Mouse (Mus musculus) CH12.LX (cell line): Measurements from ENCODE around the gene Pgpep1l. TPM values are rescaled to one million over a fixed set of nuclear protein-coding genes. Genes with fewer than 3 reads are reported as not detected.

ENCODE experiments used
- DNase-seq: peaks from one replicate; pipeline ENCODE4 v3.0.0-alpha.2; 2013; ENCODE audit errors: extremely low read depth
- H3K27ac ChIP-seq: 2 replicates; pipeline ENCODE4 v1.5.1; 2012; ENCODE audit warnings: low read depth, mild to moderate bottlenecking, control low read depth, moderate library complexity; ENCODE audit not compliant: insufficient read depth
- H3K27me3 ChIP-seq: replicated peaks from 2 replicates; pipeline ENCODE3; 2012; ENCODE audit warnings: inconsistent platforms
- H3K36me3 ChIP-seq, 2 experiments: replicated peaks in 1 of 2; 2 replicates each; pipeline versions ENCODE3 to v1.6.1; 2012; ENCODE audit warnings: inconsistent platforms in 1 of 2, low read length in 1 of 2, mild to moderate bottlenecking in 1 of 2, mixed read lengths in 1 of 2, moderate library complexity in 1 of 2; ENCODE audit not compliant: control insufficient read depth in 1 of 2, insufficient read depth in 1 of 2
- H3K4me1 ChIP-seq, 2 experiments: 2 replicates each; pipeline ENCODE4 v1.6.1; 2012; ENCODE audit warnings: inconsistent platforms in 1 of 2, moderate library complexity in 1 of 2; ENCODE audit not compliant: insufficient read depth in 2 of 2, control insufficient read depth in 1 of 2
- H3K4me2 ChIP-seq: 2 replicates; pipeline ENCODE4 v1.6.1; 2012; ENCODE audit warnings: low read depth, mild to moderate bottlenecking, control low read depth; ENCODE audit not compliant: poor library complexity, insufficient read depth, severe bottlenecking
- H3K4me3 ChIP-seq, 3 experiments: fragments of 150-350 bp in 1 of 3; sonication (generic) in 1 of 3; replicated peaks in 1 of 3; 2 replicates each; pipeline versions ENCODE3 to v1.5.1; 2011 to 2012; ENCODE audit warnings: low read depth in 2 of 3, low read length in 2 of 3, mild to moderate bottlenecking in 2 of 3, moderate library complexity in 2 of 3, control low read depth in 1 of 3, improper control_type of control experiment in 1 of 3, inconsistent platforms in 1 of 3, mixed read lengths in 1 of 3; ENCODE audit not compliant: poor library complexity in 1 of 3
- H3K79me2 ChIP-seq: replicated peaks from 2 replicates; pipeline ENCODE4 v1.6.1; 2012; ENCODE audit warnings: mild to moderate bottlenecking, moderate library complexity; ENCODE audit not compliant: control insufficient read depth, poor library complexity, insufficient read depth, severe bottlenecking; ENCODE audit errors: extremely low read depth
- H3K9ac ChIP-seq: 2 replicates; pipeline ENCODE4 v1.6.1; 2012; ENCODE audit warnings: low read depth, mild to moderate bottlenecking, control low read depth, moderate library complexity; ENCODE audit not compliant: insufficient read depth
- H3K9me3 ChIP-seq: replicated peaks from 2 replicates; pipeline ENCODE3; 2012; ENCODE audit warnings: low read length, inconsistent platforms, mixed read lengths
- CHD2 ChIP-seq: IDR thresholded peaks from 2 replicates; pipeline ENCODE4 v1.6.1; 2011; ENCODE audit warnings: low read length, improper control_type of control experiment
- E2F4 ChIP-seq: IDR thresholded peaks from 2 replicates; pipeline ENCODE4 v1.6.1; 2011; ENCODE audit warnings: low read depth, low read length, improper control_type of control experiment; ENCODE audit not compliant: insufficient replicate concordance
- EP300 ChIP-seq: IDR thresholded peaks from 2 replicates; pipeline ENCODE4 v1.6.1; 2011; ENCODE audit warnings: low read length, improper control_type of control experiment
- ETS1 ChIP-seq: conservative IDR thresholded peaks from 2 replicates; pipeline ENCODE4 v1.6.1; 2012; ENCODE audit warnings: low read depth, mild to moderate bottlenecking, inconsistent platforms, low read length, improper control_type of control experiment, moderate library complexity
- IRF4 ChIP-seq: IDR thresholded peaks from 2 replicates; pipeline ENCODE4 v1.6.1; 2014; ENCODE audit warnings: low read depth, mild to moderate bottlenecking, inconsistent platforms, low read length, improper control_type of control experiment
- KAT2A ChIP-seq: IDR thresholded peaks from 2 replicates; pipeline ENCODE4 v1.6.1; 2012; ENCODE audit warnings: low read length, improper control_type of control experiment, inconsistent platforms; ENCODE audit not compliant: insufficient replicate concordance
- MAZ ChIP-seq: IDR thresholded peaks from 2 replicates; pipeline ENCODE4 v1.6.1; 2012; ENCODE audit warnings: low read depth, mild to moderate bottlenecking, inconsistent platforms, low read length, improper control_type of control experiment, moderate library complexity
- MEF2A ChIP-seq: IDR thresholded peaks from 2 replicates; pipeline ENCODE4 v1.6.1; 2014; ENCODE audit warnings: low read depth, mild to moderate bottlenecking, inconsistent platforms, low read length, improper control_type of control experiment, borderline replicate concordance
- MYC ChIP-seq: IDR thresholded peaks from 2 replicates; pipeline ENCODE4 v1.6.1; 2011; ENCODE audit warnings: low read depth, mild to moderate bottlenecking, improper control_type of control experiment, low read length
- NRF1 ChIP-seq: IDR thresholded peaks from 2 replicates; pipeline ENCODE4 v1.6.1; 2014; ENCODE audit warnings: low read depth, mild to moderate bottlenecking, inconsistent platforms, low read length, improper control_type of control experiment, moderate library complexity
- RAD21 ChIP-seq: IDR thresholded peaks from 2 replicates; pipeline ENCODE4 v1.6.1; 2011; ENCODE audit warnings: low read depth, mild to moderate bottlenecking, low read length, improper control_type of control experiment, moderate library complexity
- SIN3A ChIP-seq: IDR thresholded peaks from 2 replicates; pipeline ENCODE4 v1.6.1; 2012; ENCODE audit warnings: low read length, improper control_type of control experiment, inconsistent platforms
- UBTF ChIP-seq: IDR thresholded peaks from 2 replicates; pipeline ENCODE4 v1.6.1; 2012; ENCODE audit warnings: low read depth, mild to moderate bottlenecking, inconsistent platforms, low read length, improper control_type of control experiment, moderate library complexity
- USF2 ChIP-seq: conservative IDR thresholded peaks from 2 replicates; pipeline ENCODE4 v1.6.1; 2011; ENCODE audit warnings: low read depth, low read length, improper control_type of control experiment
- ZC3H11A ChIP-seq: IDR thresholded peaks from 2 replicates; pipeline ENCODE4 v1.6.1; 2012; ENCODE audit warnings: low read depth, mild to moderate bottlenecking, inconsistent platforms, low read length, improper control_type of control experiment
- dilution Hi-C: fragments of 300-500 bp; cut with MboI; formaldehyde crosslinking; loops from 2 replicates; pipeline ENCODE4 v1.14.3; 2020; ENCODE audit warnings: low sequenced_read_pairs; ENCODE audit not compliant: extremely low pct_unique_long_range_greater_than_20kb, extremely low pct_ligation_motif_present
- in situ Hi-C: fragments of 300-500 bp; cut with MboI; formaldehyde crosslinking; loops from 3 replicates; pipeline ENCODE4 v1.14.3; 2019; ENCODE audit warnings: low sequenced_read_pairs, low pct_ligation_motif_present, low pct_unique_long_range_greater_than_20kb, mixed read lengths
- polyA plus RNA-seq: library from polyadenylated mRNA; unstranded; fragments of >175 nt; gene quantifications from 2 replicates; pipeline ENCODE4 v1.2.1, GENCODE M21; 2012; ENCODE audit warnings: low read depth; ENCODE audit not compliant: insufficient read length
- total RNA-seq, 2 experiments: library from RNA; depleted of rRNA; stranded (reverse); fragments of 300-350 nt in 1 of 2; fragments of >200 nt in 1 of 2; gene quantifications; 2 replicates each; pipeline ENCODE4 v1.2.3; 2012 to 2014

The Pgpep1l gene
- total and polyA plus RNA-seq, 3 experiments: not detected

GRCm38 (mm10) chr7:68250902-68251301, 13.1 kb downstream of the Pgpep1l start:
- Histone ChIP-seq H3K27me3 (no peaks in the 10 kb centered on the region), H3K79me2 (no peaks in the 10 kb centered on the region), H3K4me2 (no peak overlapping the region), H3K4me3 (no peak overlapping the region), H3K4me1 (peaks cover 0 to 9% of the 10 kb centered on the region in 2 experiments; a peak in 1 of 4 replicates), H3K9ac (no peak overlapping the region), H3K36me3 (no peaks in the 10 kb centered on the region), H3K9me3 (peaks cover 5% of the 10 kb centered on the region), H3K27ac (no peak overlapping the region)
- in situ Hi-C loops (no loop called here), dilution Hi-C loops (no loop called here)
- no peak for TF ChIP-seq ZC3H11A
- TF ChIP-seq NRF1: no peak
- no peak for DNase-seq

GRCm38 (mm10) chr7:68250411-68250810, 13.6 kb downstream of the Pgpep1l start:
- no peaks in the 10 kb centered on the region for H3K79me2 ChIP-seq
- peaks cover 0 to 9% of the 10 kb centered on the region in 2 experiments; a peak in 1 of 4 replicates for H3K4me1 ChIP-seq
- no peak overlapping the region for H3K27ac ChIP-seq
- peaks cover 5% of the 10 kb centered on the region for H3K9me3 ChIP-seq
- H3K4me2 ChIP-seq: no peak overlapping the region
- no peak for DNase-seq
- H3K27me3 ChIP-seq: no peaks in the 10 kb centered on the region
- dilution Hi-C loops (no loop called here), in situ Hi-C loops (no loop called here)
- H3K36me3 ChIP-seq: no peaks in the 10 kb centered on the region
- TF ChIP-seq NRF1 (no peak), KAT2A (no peak), SIN3A (no peak), E2F4 (no peak), RAD21 (no peak), MEF2A (no peak), MAZ (no peak), IRF4 (no peak), USF2 (no peak), ETS1 (no peak), EP300 (no peak), MYC (no peak), CHD2 (no peak), UBTF (no peak)
- H3K4me3 ChIP-seq: no peak overlapping the region
- no peak overlapping the region for H3K9ac ChIP-seq
